Mouse (Mus musculus) yolk sac, embryonic 10.5 days (tissue): Measurements from ENCODE around the gene Get4.

Experiments
- DNase-seq: peaks from one replicate; pipeline ENCODE4 v3.0.0-alpha.2; 2017; ENCODE audit warnings: low spot score

The Get4 gene

GRCm38 (mm10) chr5:139317751-139318504, 65.8 kb downstream of the Get4 start:
- no peak for DNase-seq
